Mouse (Mus musculus) lung, postnatal 0 days (tissue): Measurements from ENCODE around the gene Vstm4. TPM values are rescaled to one million over a fixed set of nuclear protein-coding genes. Genes with fewer than 3 reads are reported as not detected.

Experiments used
- ATAC-seq: fragments of 200-750 bp; cut with Nextera tagmentation; 2 replicates; pipeline ENCODE4 v1.8.0; 2017; ENCODE audit warnings: moderate library complexity
- DNase-seq: peaks from one replicate; pipeline ENCODE4 v3.0.0-alpha.2; 2016; ENCODE audit warnings: low spot score
- H3K27ac ChIP-seq: fragments of 300-500 bp; sonication (generic); 2 replicates; pipeline ENCODE4 v1.5.1; 2014; ENCODE audit warnings: antibody characterized with exemption, mild to moderate bottlenecking, low read length, mixed read lengths
- H3K27me3 ChIP-seq: fragments of 300-500 bp; sonication (generic); replicated peaks from 2 replicates; pipeline ENCODE4 v1.6.1; 2014; ENCODE audit warnings: low read length, mixed read lengths; ENCODE audit not compliant: insufficient read depth
- H3K36me3 ChIP-seq: fragments of 300-500 bp; sonication (generic); 2 replicates; pipeline ENCODE4 v1.6.1; 2014; ENCODE audit warnings: low read length, mixed read lengths; ENCODE audit not compliant: insufficient read depth
- H3K4me1 ChIP-seq: fragments of 300-500 bp; sonication (generic); 2 replicates; pipeline ENCODE4 v1.6.1; 2014; ENCODE audit warnings: antibody characterized with exemption, low read depth, low read length, mixed read lengths; ENCODE audit not compliant: insufficient read depth
- H3K4me2 ChIP-seq: fragments of 300-500 bp; sonication (generic); replicated peaks from 2 replicates; pipeline ENCODE4 v1.6.1; 2014; ENCODE audit warnings: low read depth, mild to moderate bottlenecking, low read length, moderate library complexity, mixed read lengths
- H3K4me3 ChIP-seq: fragments of 300-500 bp; sonication (generic); 2 replicates; pipeline ENCODE4 v1.5.1; 2014; ENCODE audit warnings: low read depth, low read length
- H3K9ac ChIP-seq: fragments of 300-500 bp; sonication (generic); replicated peaks from 2 replicates; pipeline ENCODE4 v1.6.1; 2014; ENCODE audit warnings: low read depth, mild to moderate bottlenecking
- H3K9me3 ChIP-seq: fragments of 300-500 bp; sonication (generic); 2 replicates; pipeline ENCODE4 v1.6.1; 2016; ENCODE audit warnings: low read length, mixed read lengths
- CTCF ChIP-seq: IDR thresholded peaks from 2 replicates; pipeline ENCODE4 v1.5.1; 2016; ENCODE audit warnings: antibody characterized with exemption, mild to moderate bottlenecking
- EP300 ChIP-seq: IDR thresholded peaks from 2 replicates; pipeline ENCODE4 v1.6.1; 2016; ENCODE audit warnings: antibody characterized with exemption, mild to moderate bottlenecking, control low read depth
- WGBS: fragments of 180-500 bp; shearing (Covaris S2); extraction: QIAGEN DNeasy Blood & Tissue Kit; methylation state at CpG from one replicate; pipeline ENCODE4 v1.1.7; 2014; 5-methylcytosine and 5-hydroxymethylcytosine counted together
- polyA plus RNA-seq: library from polyadenylated mRNA; unstranded; fragments of >200 nt; fragmentation: Nextera tagmentation; extraction: Ambion mirVana; gene quantifications from 2 replicates; pipeline ENCODE4 v1.2.1, GENCODE M21; 2015

The Vstm4 gene
- polyA plus RNA-seq, 1 experiment from 2014 or later, result 63.6 TPM

DNA sequence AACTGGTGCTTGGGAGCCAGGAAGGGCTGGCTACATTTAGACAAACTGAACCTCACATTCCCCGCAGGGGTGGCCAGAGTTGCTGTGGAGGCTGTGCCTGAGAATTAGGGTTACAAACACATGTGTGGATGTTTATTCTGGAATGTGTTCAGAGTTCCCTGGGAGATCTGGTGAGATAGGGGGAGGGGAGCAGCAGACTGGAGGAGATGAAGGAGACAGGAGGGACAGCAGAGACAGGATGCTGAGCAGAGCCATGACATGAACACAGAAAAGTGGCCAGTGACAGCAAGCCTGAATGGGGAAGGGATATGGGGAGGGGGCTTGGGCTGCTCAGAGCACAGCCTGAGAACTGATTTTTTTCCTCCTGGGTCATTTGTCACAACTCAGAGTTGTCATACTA, 37.3 kb upstream of the Vstm4 start:
- Histone ChIP-seq H3K27ac (no peak overlapping the region), H3K4me3 (no peak overlapping the region), H3K9me3 (no peaks in the 10 kb centered on the region), H3K27me3 (no peaks in the 10 kb centered on the region), H3K36me3 (no peaks in the 10 kb centered on the region), H3K4me1 (no peaks in the 10 kb centered on the region), H3K9ac (no peak overlapping the region), H3K4me2 (no peak overlapping the region)
- DNase-seq (no peak), ATAC-seq (no peak)
- TF ChIP-seq CTCF (no peak), EP300 (no peak)
- 30% methylated on average over 1 of the region's 1 CpGs for WGBS

GRCm38 (mm10) chr14:32822812-32823211, 33.7 kb upstream of the Vstm4 start:
- Histone ChIP-seq H3K27me3 (no peaks in the 10 kb centered on the region), H3K9me3 (no peaks in the 10 kb centered on the region), H3K27ac (no peak overlapping the region), H3K4me3 (no peak overlapping the region), H3K9ac (no peak overlapping the region), H3K4me1 (peaks cover 4% of the 10 kb centered on the region; the same call in 1 of the 2 replicates), H3K36me3 (no peaks in the 10 kb centered on the region), H3K4me2 (no peak overlapping the region)
- no peak for ATAC-seq
- TF ChIP-seq EP300 (no peak), CTCF (no peak)
- 69% methylated on average over 4 of the region's 4 CpGs for WGBS
- DNase-seq, result no peak

- no peak overlapping the region for H3K4me3 ChIP-seq
- DNase-seq (peak; percentile 52), ATAC-seq (no peak)
- peaks cover 4% of the 10 kb centered on the region; the same call in 1 of the 2 replicates for H3K4me1 ChIP-seq
- TF ChIP-seq EP300 (no peak), CTCF (peak; percentile 16; the same call in 1 of the 2 replicates)
- H3K9me3 ChIP-seq, result no peaks in the 10 kb centered on the region
- 30% methylated on average over 3 of the region's 3 CpGs for WGBS
- H3K9ac ChIP-seq, result no peak overlapping the region
- H3K36me3 ChIP-seq, result no peaks in the 10 kb centered on the region
- H3K27ac ChIP-seq, result peak overlapping the region; percentile 47; the same call in 1 of the 2 replicates
- no peak overlapping the region for H3K4me2 ChIP-seq
- no peaks in the 10 kb centered on the region for H3K27me3 ChIP-seq
Observed at GRCm38 (mm10) chr14:32823861-32824260, 32.7 kb upstream of the Vstm4 start.

- ATAC-seq (peak; percentile 2; the same call in 1 of the 2 replicates), DNase-seq (peak; percentile 66)
- peaks cover 4% of the 10 kb centered on the region; the same call in 1 of the 2 replicates for H3K4me1 ChIP-seq
- no peak for TF ChIP-seq CTCF
- TF ChIP-seq EP300, result 0 out of 2 replicates have a peak, but pooled peaks have one; percentile 18
- H3K9me3 ChIP-seq, result no peaks in the 10 kb centered on the region
- H3K27me3 ChIP-seq, result no peaks in the 10 kb centered on the region
- H3K4me2 ChIP-seq, result no peak overlapping the region
- H3K27ac ChIP-seq, result peak overlapping the region; percentile 78
- no peak overlapping the region for H3K4me3 ChIP-seq
- no peaks in the 10 kb centered on the region for H3K36me3 ChIP-seq
- 40% methylated on average over 14 of the region's 14 CpGs for WGBS
- H3K9ac ChIP-seq, result no peak overlapping the region
Observed at GRCm38 (mm10) chr14:32824267-32825150, 32.0 kb upstream of the Vstm4 start.

GRCm38 (mm10) chr14:32825426-32826032, 31.0 kb upstream of the Vstm4 start:
- Histone ChIP-seq H3K27me3 (no peaks in the 10 kb centered on the region), H3K9ac (no peak overlapping the region), H3K36me3 (no peaks in the 10 kb centered on the region), H3K4me1 (peaks cover 4% of the 10 kb centered on the region; the same call in 1 of the 2 replicates), H3K27ac (peak overlapping the region; percentile 78), H3K4me3 (no peak overlapping the region), H3K4me2 (no peak overlapping the region), H3K9me3 (no peaks in the 10 kb centered on the region)
- peak; percentile 71 for ATAC-seq
- DNase-seq, result peak; percentile 93
- TF ChIP-seq CTCF (no peak), EP300 (peak; percentile 75)
- WGBS, result 5% methylated on average over 11 of the region's 11 CpGs

DNA sequence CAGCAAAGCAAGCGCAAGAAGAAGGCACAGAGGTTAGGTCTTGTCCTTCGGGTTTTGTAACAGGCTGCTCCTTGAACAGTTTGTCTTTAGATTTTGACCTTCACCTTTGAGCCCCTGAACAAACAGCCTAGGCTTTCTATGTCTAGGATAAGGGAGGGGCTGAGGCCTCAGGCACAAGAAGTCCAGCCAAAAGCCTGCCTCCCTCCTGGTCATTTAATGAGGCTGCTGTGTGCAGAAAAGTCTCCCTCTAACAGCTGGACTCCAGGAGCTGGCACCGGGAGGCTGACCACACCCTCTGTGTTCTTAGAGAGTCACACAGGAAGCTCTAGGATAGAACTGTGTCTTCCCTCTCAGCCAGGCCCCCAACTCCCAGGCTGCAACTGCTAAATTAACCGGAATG, 29.4 kb upstream of the Vstm4 start:
- Histone ChIP-seq H3K9ac (no peak overlapping the region), H3K9me3 (no peaks in the 10 kb centered on the region), H3K27me3 (no peaks in the 10 kb centered on the region), H3K4me1 (peaks cover 4% of the 10 kb centered on the region; the same call in 1 of the 2 replicates), H3K36me3 (no peaks in the 10 kb centered on the region), H3K4me3 (no peak overlapping the region), H3K4me2 (no peak overlapping the region), H3K27ac (peak overlapping the region; percentile 76)
- ATAC-seq (peak; percentile 77), DNase-seq (peak; percentile 92)
- TF ChIP-seq CTCF, result no peak
- TF ChIP-seq EP300, result peak; percentile 91
- 30% methylated on average over 4 of the region's 4 CpGs for WGBS
